ENCODE assay signal across 15 mouse cellular contexts in genomic region chr8:35114031-35114430, GRCm38 (mm10).
DNase-seq lines count a peak whose midpoint lies in the region; ATAC-seq and TF ChIP-seq lines count a peak whose summit lies in the region.
"Had no signal": no experiment of that assay in that cellular context is flagged by ENCODE, and none has a peak within 500 bp of the region (broad histone marks: within the 10 kb centered on the region; RNA-seq: fewer than 3 reads in every experiment).

No protein-coding gene starts in this region.

- H3K4me3 ChIP-seq in lung, embryonic 14.5 days (ENCODE audit: low read depth, low read length): no peak overlapping the region
- H3K4me3 ChIP-seq in lung, adult 2 months (replicated peaks; ENCODE audit: extremely low read depth, low read depth, low read length): no peak overlapping the region
- no peak overlapping the region for H3K4me3 ChIP-seq in forebrain, embryonic 13.5 days
- H3K4me3 ChIP-seq: erythroblast, embryonic 14.5 days; limb, embryonic 13.5 days had no signal

- 57% methylated on average over 10 of the region's 10 CpGs for WGBS in lung, embryonic 14.5 days
- 55% methylated on average over 10 of the region's 10 CpGs for WGBS in lung, adult 2 months
- WGBS in forebrain, embryonic 13.5 days: 91% methylated on average over 10 of the region's 10 CpGs

- ATAC-seq in lung, embryonic 14.5 days (ENCODE audit: insufficient read depth): no peak
- ATAC-seq in megakaryocyte, adult 5-6 weeks (ENCODE audit: poor library complexity, severe bottlenecking): peak; percentile 68
- ATAC-seq in forebrain, embryonic 13.5 days: no peak

- H3K36me3 ChIP-seq in lung, embryonic 14.5 days (ENCODE audit: insufficient read depth): no peaks in the 10 kb centered on the region
- H3K36me3 ChIP-seq in forebrain, embryonic 13.5 days (ENCODE audit: poor library complexity, severe bottlenecking): no peaks in the 10 kb centered on the region
- H3K36me3 ChIP-seq: limb, embryonic 13.5 days had no signal

- H3K4me2 ChIP-seq in lung, embryonic 14.5 days: no peak overlapping the region
- no peak overlapping the region for H3K4me2 ChIP-seq in forebrain, embryonic 13.5 days
- H3K4me2 ChIP-seq: limb, embryonic 13.5 days had no signal

- peak; percentile 31 for DNase-seq in adrenal gland, postnatal 14 days
- DNase-seq in adrenal gland, adult (ENCODE audit: inconsistent age in 2 of 2, low spot score in 1 of 2): no peak
- DNase-seq in lung, embryonic 14.5 days: peak; percentile 56
- no peak for DNase-seq in lung, adult 2 months
- peak; percentile 12 for DNase-seq in c-Kit-positive CD71-negative TER-119-negative erythroid progenitor cells, embryonic 14.5 days (ENCODE audit: low read depth)
- no peak for DNase-seq in right cerebral cortex, postnatal 25 days
- DNase-seq: cerebellum, adult 18-20 months; gastrocnemius, postnatal 25 days; kidney, postnatal 14 days; layer of hippocampus, postnatal 36 days; spleen, adult 18-20 months had no signal

- TF ChIP-seq POLR2A in lung, adult 2 months (IDR thresholded peaks at IDR 0.05; ENCODE audit: borderline replicate concordance, extremely low read depth, low read depth, low read length): no peak

- no peaks in the 10 kb centered on the region for H3K9me3 ChIP-seq in lung, embryonic 14.5 days (ENCODE audit: low read depth, low read length)
- H3K9me3 ChIP-seq in forebrain, embryonic 13.5 days (replicated peaks): no peaks in the 10 kb centered on the region

- no peak overlapping the region for H3K27ac ChIP-seq in lung, embryonic 14.5 days (ENCODE audit: low read depth)
- no peak overlapping the region for H3K27ac ChIP-seq in forebrain, embryonic 13.5 days
- H3K27ac ChIP-seq: limb, embryonic 13.5 days had no signal

- peaks cover 4% of the 10 kb centered on the region; the same call in 1 of the 2 replicates for H3K4me1 ChIP-seq in lung, embryonic 14.5 days (ENCODE audit: insufficient read depth)
- no peaks in the 10 kb centered on the region; the same call in 1 of the 2 replicates for H3K4me1 ChIP-seq in lung, adult 2 months (ENCODE audit: control insufficient read depth, insufficient read depth, low read length)
- no peaks in the 10 kb centered on the region for H3K4me1 ChIP-seq in forebrain, embryonic 13.5 days
- H3K4me1 ChIP-seq: limb, embryonic 13.5 days had no signal

- no peak for TF ChIP-seq CTCF in lung, embryonic 14.5 days (IDR thresholded peaks at IDR 0.05; ENCODE audit: low read depth)
- no peak for TF ChIP-seq CTCF in lung, adult 2 months (IDR thresholded peaks at IDR 0.05; ENCODE audit: insufficient read depth, low read length)

- no peaks in the 10 kb centered on the region for H3K27me3 ChIP-seq in lung, embryonic 14.5 days (ENCODE audit: insufficient read depth, low read length)
- H3K27me3 ChIP-seq in forebrain, embryonic 13.5 days: no peaks in the 10 kb centered on the region
- H3K27me3 ChIP-seq: limb, embryonic 13.5 days had no signal

- no peak overlapping the region for H3K9ac ChIP-seq in lung, embryonic 14.5 days
- H3K9ac ChIP-seq in forebrain, embryonic 13.5 days: no peak overlapping the region
- H3K9ac ChIP-seq: limb, embryonic 13.5 days had no signal

Comparison
In these comparisons a context has a peak if more than half of its experiments do, and no peak if none do; other contexts are left out.
1. DNase-seq: peak in adrenal gland, postnatal 14 days (single experiment), lung, embryonic 14.5 days (single experiment) and c-Kit-positive CD71-negative TER-119-negative erythroid progenitor cells, embryonic 14.5 days (single experiment); none in adrenal gland, adult (0 of 2), lung, adult 2 months (single experiment) and right cerebral cortex, postnatal 25 days (single experiment).